Mouse (Mus musculus) spleen, adult 2 months (tissue): ENCODE data around the gene Hdgfl3.

Experiments
- CTCF ChIP-seq: fragments of 200-500 bp; IDR thresholded peaks from 2 replicates; pipeline ENCODE4 v1.5.1; 2011; ENCODE audit warnings: mild to moderate bottlenecking, inconsistent platforms; ENCODE audit not compliant: insufficient read depth, insufficient read length, insufficient replicate concordance; ENCODE audit errors: extremely low read depth
- POLR2A ChIP-seq: fragments of 200-500 bp; IDR thresholded peaks from 2 replicates; pipeline ENCODE4 v1.6.1; 2011; ENCODE audit warnings: low read depth, low read length, inconsistent platforms

- no peak for TF ChIP-seq CTCF
- TF ChIP-seq POLR2A, result no peak
These were observed 76.0 kb downstream of the Hdgfl3 start for GRCm38 (mm10) chr7:81858236-81858635.
